Mouse (Mus musculus) limb, embryonic 15.5 days (tissue): ENCODE measurements around the gene Trib3. TPM values are rescaled to one million over a fixed set of nuclear protein-coding genes. Genes with fewer than 3 reads are reported as not detected.

Source experiments
- ATAC-seq: fragments of 200-750 bp; cut with Nextera tagmentation; 2 replicates; pipeline ENCODE4 v1.8.0; 2017; ENCODE audit warnings: low read depth, moderate TSS enrichment; ENCODE audit not compliant: insufficient number of reproducible peaks, low FRiP score, low TSS enrichment
- H3K27ac ChIP-seq: fragments of 300-500 bp; sonication (generic); 2 replicates; pipeline ENCODE4 v1.5.1; 2015; ENCODE audit warnings: moderate library complexity, mild to moderate bottlenecking, inconsistent platforms
- H3K27me3 ChIP-seq: fragments of 300-500 bp; sonication (generic); 2 replicates; pipeline ENCODE4 v1.6.1; 2015; ENCODE audit warnings: inconsistent platforms
- H3K36me3 ChIP-seq: fragments of 300-500 bp; sonication (generic); 2 replicates; pipeline ENCODE4 v1.6.1; 2015; ENCODE audit warnings: inconsistent platforms
- H3K4me1 ChIP-seq: fragments of 300-500 bp; sonication (generic); 2 replicates; pipeline ENCODE4 v1.6.1; 2015; ENCODE audit warnings: inconsistent platforms
- H3K4me2 ChIP-seq: fragments of 300-500 bp; sonication (generic); 2 replicates; pipeline ENCODE4 v1.6.1; 2015; ENCODE audit warnings: mild to moderate bottlenecking, inconsistent platforms
- H3K4me3 ChIP-seq: fragments of 300-500 bp; sonication (generic); 2 replicates; pipeline ENCODE4 v1.5.1; 2015; ENCODE audit warnings: mild to moderate bottlenecking, inconsistent platforms
- H3K9ac ChIP-seq: fragments of 300-500 bp; sonication (generic); 2 replicates; pipeline ENCODE4 v1.6.1; 2015; ENCODE audit warnings: inconsistent platforms
- H3K9me3 ChIP-seq: fragments of 300-500 bp; sonication (generic); 2 replicates; pipeline ENCODE4 v1.6.1; 2016; ENCODE audit warnings: inconsistent platforms
- WGBS: fragments of 180-500 bp; shearing (Covaris S2); methylation state at CpG from one replicate; pipeline ENCODE4 v1.1.7; 2015; 5-methylcytosine and 5-hydroxymethylcytosine counted together
- polyA plus RNA-seq: library from polyadenylated mRNA; unstranded; fragments of >200 nt; fragmentation: Nextera tagmentation; extraction: Ambion mirVana; gene quantifications from 2 replicates; pipeline ENCODE4 v1.2.1, GENCODE M21; 2015

The Trib3 gene
- polyA plus RNA-seq, 1 experiment from 2014 or later, result 2.9 TPM

GRCm38 (mm10) chr2:152326157-152326556 lies 17.7 kb downstream of the Trib3 start:
- peaks cover 9% of the 10 kb centered on the region for H3K4me1 ChIP-seq
- no peak overlapping the region for H3K4me3 ChIP-seq
- H3K4me2 ChIP-seq, result no peak overlapping the region
- no peak overlapping the region for H3K9ac ChIP-seq
- no peaks in the 10 kb centered on the region for H3K9me3 ChIP-seq
- peaks cover 81% of the 10 kb centered on the region for H3K36me3 ChIP-seq
- WGBS, result 93% methylated on average over 13 of the region's 13 CpGs
- H3K27ac ChIP-seq, result no peak overlapping the region
- ATAC-seq, result no peak
- H3K27me3 ChIP-seq, result no peaks in the 10 kb centered on the region

DNA sequence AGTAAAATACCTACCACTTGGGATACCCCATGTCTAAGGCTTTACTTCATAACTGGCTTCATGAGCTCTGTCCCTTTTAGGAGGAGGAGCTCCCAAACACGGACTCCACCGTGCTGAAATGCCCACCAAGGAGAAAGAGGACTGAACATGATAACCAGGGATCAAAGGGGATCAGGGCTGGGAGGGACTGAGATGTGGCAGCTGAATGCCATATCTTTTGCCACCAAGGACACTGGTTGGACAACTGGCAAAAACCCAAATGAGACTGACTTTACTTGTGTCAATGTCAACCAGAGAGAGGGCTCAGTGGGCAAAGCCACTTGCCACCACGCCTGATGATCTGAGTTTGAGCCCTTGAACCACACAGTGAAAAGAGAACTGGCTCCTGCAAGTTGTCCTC lies 19.0 kb downstream of the Trib3 start:
- 0 out of 2 replicates have a peak, but pooled peaks cover 2% of the 10 kb centered on the region for H3K4me1 ChIP-seq
- H3K27me3 ChIP-seq, result no peaks in the 10 kb centered on the region
- no peak overlapping the region for H3K27ac ChIP-seq
- no peak overlapping the region for H3K4me3 ChIP-seq
- H3K36me3 ChIP-seq, result peaks cover 91% of the 10 kb centered on the region
- 84% methylated on average over 3 of the region's 3 CpGs for WGBS
- no peak overlapping the region for H3K9ac ChIP-seq
- no peak for ATAC-seq
- H3K9me3 ChIP-seq, result no peaks in the 10 kb centered on the region
- H3K4me2 ChIP-seq, result no peak overlapping the region

DNA sequence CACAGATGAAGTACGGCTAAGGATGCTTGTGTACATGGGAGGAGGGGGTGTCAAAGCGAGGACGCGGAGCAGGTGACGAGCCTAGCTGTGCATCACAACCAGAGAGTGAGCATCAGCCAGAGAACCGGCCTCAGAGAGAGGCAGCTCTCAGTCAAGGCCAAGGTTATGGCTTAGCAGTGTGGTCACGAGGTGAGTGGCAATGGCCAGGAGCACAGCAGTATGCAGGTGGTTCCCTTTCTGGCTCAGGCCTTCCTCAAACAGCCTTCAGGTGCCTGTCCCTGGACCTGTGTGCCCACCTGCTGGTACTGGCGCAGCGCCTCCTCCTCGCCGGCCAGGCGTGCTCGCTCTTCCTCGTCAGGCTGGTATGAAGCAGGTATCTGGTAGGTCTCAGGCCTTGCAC lies 19.9 kb downstream of the Trib3 start:
- peaks cover 91% of the 10 kb centered on the region for H3K36me3 ChIP-seq
- 92% methylated on average over 14 of the region's 14 CpGs for WGBS
- no peak for ATAC-seq
- no peaks in the 10 kb centered on the region for H3K27me3 ChIP-seq
- no peak overlapping the region for H3K9ac ChIP-seq
- H3K27ac ChIP-seq, result no peak overlapping the region
- no peak overlapping the region for H3K4me2 ChIP-seq
- H3K4me1 ChIP-seq, result 0 out of 2 replicates have a peak, but pooled peaks cover 2% of the 10 kb centered on the region
- H3K4me3 ChIP-seq, result no peak overlapping the region
- no peaks in the 10 kb centered on the region for H3K9me3 ChIP-seq

DNA sequence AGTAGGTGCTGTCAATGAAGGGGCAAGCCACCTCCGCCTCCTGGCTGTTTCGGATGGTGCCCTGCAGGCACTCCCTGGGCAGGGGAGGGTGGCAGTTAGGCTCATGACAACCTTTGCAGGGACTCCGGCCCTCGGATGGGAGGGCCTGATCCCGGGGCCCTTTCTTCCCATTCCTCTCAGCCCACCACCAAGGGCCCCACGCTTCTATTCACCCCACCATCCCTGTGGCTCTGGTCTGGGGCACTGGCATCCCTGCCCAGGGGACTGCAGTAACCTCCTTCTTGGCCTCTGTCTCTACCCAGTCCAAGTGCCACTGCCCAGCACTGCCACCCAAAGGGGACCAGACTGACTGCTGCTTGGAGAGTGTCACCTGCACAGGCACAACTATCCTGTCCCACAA lies 21.6 kb downstream of the Trib3 start:
- 96% methylated on average over 6 of the region's 6 CpGs for WGBS
- peaks cover 97% of the 10 kb centered on the region for H3K36me3 ChIP-seq
- ATAC-seq, result no peak

DNA sequence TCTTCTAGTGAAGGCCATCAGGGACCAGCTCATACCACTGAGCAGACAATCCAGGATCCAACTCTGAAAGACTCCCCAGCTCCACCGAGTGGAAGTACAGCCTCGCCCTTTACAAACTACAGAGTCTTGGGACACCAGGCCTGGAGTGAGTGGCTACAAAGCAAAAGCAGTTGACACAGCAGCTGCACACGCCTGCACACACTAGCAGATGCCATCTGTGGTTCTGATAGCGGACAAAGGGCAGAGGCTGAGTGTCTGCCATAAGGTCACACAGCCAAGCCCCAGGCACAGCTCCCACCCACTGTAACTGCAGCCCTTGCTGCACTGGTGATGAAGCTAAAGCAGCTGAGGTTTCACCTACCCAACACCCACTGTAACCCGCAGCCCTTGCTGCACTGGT lies 22.3 kb downstream of the Trib3 start:
- H3K4me1 ChIP-seq, result no peaks in the 10 kb centered on the region
- no peak overlapping the region for H3K4me3 ChIP-seq
- H3K36me3 ChIP-seq, result peaks cover 97% of the 10 kb centered on the region
- no peak overlapping the region for H3K27ac ChIP-seq
- H3K9me3 ChIP-seq, result no peaks in the 10 kb centered on the region
- 82% methylated on average over 5 of the region's 5 CpGs for WGBS
- no peaks in the 10 kb centered on the region for H3K27me3 ChIP-seq
- no peak overlapping the region for H3K9ac ChIP-seq
- ATAC-seq, result peak; percentile 22; the same call in 1 of the 2 replicates
- H3K4me2 ChIP-seq, result no peak overlapping the region

More for the DNA sequence above, 21.6 kb downstream of the Trib3 start:
- Histone ChIP-seq H3K4me3 (no peak overlapping the region), H3K9ac (no peak overlapping the region), H3K9me3 (no peaks in the 10 kb centered on the region), H3K27me3 (no peaks in the 10 kb centered on the region), H3K27ac (no peak overlapping the region; the same call in 1 of the 2 replicates), H3K4me2 (no peak overlapping the region), H3K4me1 (no peaks in the 10 kb centered on the region)

DNA sequence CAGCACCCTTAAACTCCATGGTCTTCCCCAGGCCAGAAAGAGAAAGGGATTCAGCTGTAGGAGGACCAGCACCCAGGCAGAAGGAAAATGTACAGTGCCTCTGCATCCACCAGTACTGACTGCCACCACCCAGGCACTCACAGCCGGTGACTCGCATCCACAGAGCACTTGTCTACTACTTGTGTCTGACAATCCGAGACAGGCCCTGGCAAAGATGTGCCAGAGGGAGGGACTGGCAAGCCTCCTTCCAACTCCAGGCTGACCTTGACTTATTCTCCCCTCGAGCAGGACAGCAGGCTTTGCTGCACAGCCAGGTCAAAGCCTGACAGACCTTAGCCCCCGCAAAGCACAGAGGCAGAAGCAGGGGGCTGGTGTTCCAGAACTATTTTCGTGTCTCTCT lies 26.8 kb downstream of the Trib3 start:
- no peak for ATAC-seq
- Histone ChIP-seq H3K27me3 (no peaks in the 10 kb centered on the region), H3K27ac (no peak overlapping the region), H3K4me3 (no peak overlapping the region), H3K4me2 (no peak overlapping the region), H3K4me1 (0 out of 2 replicates have a peak, but pooled peaks cover 5% of the 10 kb centered on the region), H3K36me3 (peaks cover 96% of the 10 kb centered on the region), H3K9ac (no peak overlapping the region), H3K9me3 (no peaks in the 10 kb centered on the region)
- 85% methylated on average over 6 of the region's 6 CpGs for WGBS

GRCm38 (mm10) chr2:152313926-152314325 lies 29.9 kb downstream of the Trib3 start:
- Histone ChIP-seq H3K9ac (no peak overlapping the region), H3K4me3 (no peak overlapping the region), H3K9me3 (no peaks in the 10 kb centered on the region), H3K4me2 (no peak overlapping the region), H3K27me3 (no peaks in the 10 kb centered on the region), H3K4me1 (0 out of 2 replicates have a peak, but pooled peaks cover 5% of the 10 kb centered on the region), H3K27ac (no peak overlapping the region), H3K36me3 (peaks cover 98% of the 10 kb centered on the region)
- 80% methylated on average over 6 of the region's 6 CpGs for WGBS
- no peak for ATAC-seq

- H3K27ac ChIP-seq, result 0 out of 2 replicates have a peak overlapping the region, but pooled peaks have one; percentile 22
- ATAC-seq, result no peak
Observed at GRCm38 (mm10) chr2:152312996-152313395, 30.8 kb downstream of the Trib3 start.

DNA sequence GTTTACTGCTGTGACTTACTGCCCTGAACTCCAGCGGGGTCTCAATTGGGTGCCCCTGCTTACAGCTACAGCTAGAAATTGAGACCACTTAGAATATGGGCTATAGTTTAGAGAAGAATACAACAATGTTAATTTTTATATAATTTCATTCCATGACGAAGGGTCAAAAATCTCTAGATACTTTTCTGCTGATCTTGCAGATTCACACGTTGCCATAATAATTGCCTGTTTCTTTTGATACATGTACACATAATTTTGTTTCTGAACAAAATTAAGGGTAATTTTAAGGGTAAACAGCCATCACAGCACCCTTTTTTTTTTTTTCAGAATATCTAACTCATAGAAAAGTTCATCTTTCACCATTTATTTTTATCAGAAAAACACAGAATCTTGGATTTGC lies 36.6 kb downstream of the Trib3 start:
- H3K9me3 ChIP-seq, result no peaks in the 10 kb centered on the region
- no peak for ATAC-seq
- no peaks in the 10 kb centered on the region for H3K4me1 ChIP-seq
- H3K36me3 ChIP-seq, result peaks cover 96% of the 10 kb centered on the region
- no peak overlapping the region for H3K9ac ChIP-seq
- no peak overlapping the region for H3K4me2 ChIP-seq
- 89% methylated on average over 3 of the region's 3 CpGs for WGBS
- no peak overlapping the region for H3K27ac ChIP-seq
- H3K4me3 ChIP-seq, result no peak overlapping the region
- H3K27me3 ChIP-seq, result no peaks in the 10 kb centered on the region

More at GRCm38 (mm10) chr2:152312996-152313395, 30.8 kb downstream of the Trib3 start:
- no peak overlapping the region for H3K4me3 ChIP-seq
- H3K27me3 ChIP-seq, result no peaks in the 10 kb centered on the region
- H3K9me3 ChIP-seq, result no peaks in the 10 kb centered on the region
- H3K36me3 ChIP-seq, result peaks cover 98% of the 10 kb centered on the region
- no peak overlapping the region for H3K4me2 ChIP-seq
- WGBS, result 60% methylated on average over 7 of the region's 7 CpGs
- no peak overlapping the region for H3K9ac ChIP-seq
- 0 out of 2 replicates have a peak, but pooled peaks cover 5% of the 10 kb centered on the region for H3K4me1 ChIP-seq

DNA sequence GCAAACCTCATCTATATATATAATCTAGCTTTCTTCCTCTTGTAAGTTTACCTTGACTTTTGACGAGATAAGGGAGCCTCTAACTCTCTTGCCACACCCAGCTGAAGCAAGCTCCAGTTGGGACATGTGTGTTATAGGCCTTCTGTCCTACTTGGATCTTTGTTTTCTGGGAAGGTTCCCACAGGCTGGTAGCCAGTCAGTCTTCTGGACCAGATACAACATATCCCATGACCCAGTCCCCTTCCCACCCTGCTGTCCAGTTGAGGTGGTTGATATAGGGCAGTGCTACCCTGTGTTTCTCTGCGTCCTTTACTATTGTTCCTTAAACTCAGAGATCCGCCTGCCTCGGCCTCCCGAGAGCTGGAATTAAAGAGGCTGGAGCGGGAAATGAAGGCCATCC lies 38.4 kb downstream of the Trib3 start:
- ATAC-seq, result no peak

GRCm38 (mm10) chr2:152303781-152304180 lies 40.1 kb downstream of the Trib3 start:
- Histone ChIP-seq H3K4me2 (no peak overlapping the region), H3K9me3 (no peaks in the 10 kb centered on the region), H3K27ac (no peak overlapping the region), H3K36me3 (peaks cover 68% of the 10 kb centered on the region), H3K9ac (no peak overlapping the region), H3K27me3 (no peaks in the 10 kb centered on the region), H3K4me1 (no peaks in the 10 kb centered on the region), H3K4me3 (no peak overlapping the region)
- ATAC-seq, result no peak
- WGBS, result 59% methylated on average over 5 of the region's 5 CpGs

More for the DNA sequence above, 38.4 kb downstream of the Trib3 start:
- Histone ChIP-seq H3K4me3 (no peak overlapping the region), H3K4me1 (no peaks in the 10 kb centered on the region), H3K4me2 (no peak overlapping the region), H3K9ac (no peak overlapping the region), H3K27ac (no peak overlapping the region), H3K27me3 (no peaks in the 10 kb centered on the region), H3K9me3 (no peaks in the 10 kb centered on the region), H3K36me3 (peaks cover 85% of the 10 kb centered on the region)
- 94% methylated on average over 6 of the region's 6 CpGs for WGBS

- Histone ChIP-seq H3K27me3 (no peaks in the 10 kb centered on the region), H3K9me3 (no peaks in the 10 kb centered on the region), H3K27ac (no peak overlapping the region), H3K4me1 (no peaks in the 10 kb centered on the region), H3K4me3 (no peak overlapping the region), H3K4me2 (no peak overlapping the region), H3K9ac (no peak overlapping the region), H3K36me3 (peaks cover 63% of the 10 kb centered on the region)
- ATAC-seq, result no peak
- 71% methylated on average over 2 of the region's 2 CpGs for WGBS
Observed at GRCm38 (mm10) chr2:152302862-152303261, 41.0 kb downstream of the Trib3 start.

DNA sequence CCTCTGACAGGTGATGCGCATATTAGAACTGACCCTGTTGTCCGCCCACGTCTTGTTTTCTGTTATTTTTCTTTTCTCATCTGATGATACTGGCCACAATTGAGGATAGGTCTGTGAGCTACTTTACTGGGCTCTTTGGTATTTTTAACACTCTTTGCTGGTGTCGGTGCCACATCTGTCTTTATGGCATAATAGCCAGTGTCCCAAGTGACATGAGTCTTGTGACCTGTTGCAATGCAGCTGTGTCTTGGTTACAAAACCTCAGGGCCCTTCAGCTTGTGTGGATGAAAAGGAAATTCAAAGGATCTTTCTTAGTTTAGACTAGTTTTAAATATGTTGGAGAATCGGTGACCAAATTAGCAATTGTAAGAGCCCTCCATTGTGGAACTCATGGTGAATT lies 49.3 kb downstream of the Trib3 start:
- Histone ChIP-seq H3K4me3 (peak overlapping the region; percentile 86), H3K4me2 (peak overlapping the region; percentile 55), H3K36me3 (peaks cover 5% of the 10 kb centered on the region), H3K27ac (no peak overlapping the region), H3K27me3 (no peaks in the 10 kb centered on the region), H3K4me1 (peaks cover 21% of the 10 kb centered on the region), H3K9me3 (no peaks in the 10 kb centered on the region), H3K9ac (peak overlapping the region; percentile 95)
- WGBS, result 33% methylated on average over 5 of the region's 5 CpGs
- no peak for ATAC-seq
